Mouse (Mus musculus) liver, adult 2 months (tissue): ENCODE results near the gene Gm38394.

ENCODE experiments used
- CTCF ChIP-seq: fragments of 200-500 bp; IDR thresholded peaks from 2 replicates; pipeline ENCODE4 v1.5.1; 2011; ENCODE audit warnings: low read depth, low read length, control low read depth
- POLR2A ChIP-seq: fragments of 200-500 bp; IDR thresholded peaks from 2 replicates; pipeline ENCODE4 v1.6.1; 2011; ENCODE audit warnings: low read length, control low read depth; ENCODE audit not compliant: insufficient read depth; ENCODE audit errors: extremely low read depth

GRCm38 (mm10) chr1:133663427-133663826 is 2.3 kb upstream of the Gm38394 start:
- TF ChIP-seq POLR2A: no peak
- TF ChIP-seq CTCF: no peak
